Mouse (Mus musculus) CH12.LX (cell line): Measurements from ENCODE around the gene Grip1.

ENCODE experiments used
- BHLHE40 ChIP-seq: IDR thresholded peaks from 2 replicates; pipeline ENCODE4 v1.6.1; 2011; ENCODE audit warnings: mild to moderate bottlenecking, low read depth, low read length, improper control_type of control experiment
- CTCF ChIP-seq, 2 experiments: IDR thresholded peaks in 1 of 2; conservative IDR thresholded peaks in 1 of 2; 2 replicates each; pipeline ENCODE4 v1.5.1; 2011 to 2012; ENCODE audit warnings: low read depth in 2 of 2, low read length in 2 of 2, improper control_type of control experiment in 1 of 2, inconsistent platforms in 1 of 2, mild to moderate bottlenecking in 1 of 2, moderate library complexity in 1 of 2
- E2F4 ChIP-seq: IDR thresholded peaks from 2 replicates; pipeline ENCODE4 v1.6.1; 2011; ENCODE audit warnings: low read depth, low read length, improper control_type of control experiment; ENCODE audit not compliant: insufficient replicate concordance
- EP300 ChIP-seq: IDR thresholded peaks from 2 replicates; pipeline ENCODE4 v1.6.1; 2011; ENCODE audit warnings: low read length, improper control_type of control experiment
- IRF4 ChIP-seq: IDR thresholded peaks from 2 replicates; pipeline ENCODE4 v1.6.1; 2014; ENCODE audit warnings: low read depth, mild to moderate bottlenecking, inconsistent platforms, low read length, improper control_type of control experiment
- MAZ ChIP-seq: IDR thresholded peaks from 2 replicates; pipeline ENCODE4 v1.6.1; 2012; ENCODE audit warnings: low read depth, mild to moderate bottlenecking, inconsistent platforms, low read length, improper control_type of control experiment, moderate library complexity

DNA sequence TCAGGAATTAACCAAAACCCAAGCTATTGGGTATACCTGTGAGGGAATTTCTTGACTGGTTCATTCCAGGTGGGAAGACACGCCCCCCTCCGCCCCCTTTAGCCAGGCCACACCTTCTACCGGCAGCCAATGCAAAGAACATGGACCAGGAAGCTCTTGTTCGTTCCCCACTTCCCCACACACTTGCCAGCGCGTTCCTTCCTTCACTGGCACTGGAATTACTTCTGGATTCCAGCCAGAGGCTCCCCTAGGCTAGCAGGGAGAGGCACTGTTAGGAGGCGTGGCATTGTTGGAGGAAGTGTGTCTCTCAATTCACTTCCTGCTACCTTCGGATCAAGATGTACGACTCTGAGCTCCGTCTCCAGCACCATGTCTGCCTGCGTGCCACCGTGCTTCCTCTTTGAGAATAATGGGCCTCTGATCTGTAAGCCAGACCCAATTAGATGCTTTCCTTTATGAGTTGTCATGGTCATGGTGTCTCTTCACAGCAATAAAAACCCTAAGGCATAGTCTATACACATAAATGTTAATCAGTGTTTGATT lies 682.5 kb downstream of the Grip1 start:
- no peak for TF ChIP-seq BHLHE40
- no peak for TF ChIP-seq IRF4
- TF ChIP-seq EP300, result no peak
- no peak for TF ChIP-seq MAZ
- TF ChIP-seq CTCF (conservative IDR thresholded peaks at IDR 0.05 in 1 of 2, IDR thresholded peaks at IDR 0.05 in 1 of 2; ENCODE audit: low read depth in 2 of 2, low read length in 2 of 2), result no peak
- TF ChIP-seq E2F4, result no peak
